Mouse (Mus musculus): Measurements from ENCODE around the gene Actg1. TPM values are rescaled to one million over a fixed set of nuclear protein-coding genes. Genes with fewer than 3 reads are reported as not detected.

The Actg1 gene
- total and polyA plus RNA-seq, 3 experiments = 1,832 to 4,362 (median 2,424) TPM

GRCm38 (mm10) chr11:120349371-120349985, 1.1 kb upstream of the Actg1 start:
- TF ChIP-seq HCFC1 (IDR thresholded peaks at IDR 0.05; ENCODE audit: low read depth, low read length) (peak; percentile 3; the same call in 1 of the 2 replicates), ZKSCAN1 (IDR thresholded peaks at IDR 0.05; ENCODE audit: borderline replicate concordance, low read depth, low read length) (no peak), ZNF384 (IDR thresholded peaks at IDR 0.05; ENCODE audit: low read depth, low read length) (no peak), CHD1 (IDR thresholded peaks at IDR 0.05; ENCODE audit: low read depth, low read length) (0 out of 2 replicates have a peak, but pooled peaks have one; percentile 24), IRF4 (IDR thresholded peaks at IDR 0.05; ENCODE audit: low read depth, low read length) (0 out of 2 replicates have a peak, but pooled peaks have one; percentile 3), BHLHE40 (IDR thresholded peaks at IDR 0.05; ENCODE audit: low read depth, low read length) (no peak), NELFE (IDR thresholded peaks at IDR 0.05; ENCODE audit: low read depth, low read length) (no peak), JUN (IDR thresholded peaks at IDR 0.05; ENCODE audit: insufficient read depth, low read depth, low read length) (no peak), POLR2AphosphoS2 (IDR thresholded peaks at IDR 0.05; ENCODE audit: low read depth, low read length) (peak; percentile 39; the same call in 1 of the 2 replicates), ZMIZ1 (IDR thresholded peaks at IDR 0.05; ENCODE audit: low read depth, low read length) (peak; percentile 17; the same call in 1 of the 2 replicates), MAZ (IDR thresholded peaks at IDR 0.05; ENCODE audit: low read depth, low read length) (0 out of 2 replicates have a peak, but pooled peaks have one; percentile 6), TCF12 (IDR thresholded peaks at IDR 0.05; ENCODE audit: low read depth, low read length) (no peak), MAX (IDR thresholded peaks at IDR 0.05; ENCODE audit: low read length) (peak; percentile 35; the same call in 1 of the 2 replicates), TBP (conservative IDR thresholded peaks at IDR 0.05; ENCODE audit: low read depth, low read length) (0 out of 2 replicates have a peak, but pooled peaks have one; percentile 13)
- peaks cover 18 to 19% of the 10 kb centered on the region in 2 experiments for H3K36me3 ChIP-seq (replicated peaks in 1 of 2; ENCODE audit: control insufficient read depth in 1 of 2, insufficient read depth in 1 of 2, low read length in 1 of 2)
- peak overlapping the region; percentile 78 for H3K4me2 ChIP-seq (ENCODE audit: insufficient read depth, low read depth, poor library complexity, severe bottlenecking)
- DNase-seq (ENCODE audit: extremely low read depth) = peak; percentile 51
- H3K4me3 ChIP-seq (replicated peaks in 1 of 3; ENCODE audit: low read depth in 2 of 3, low read length in 2 of 3, poor library complexity in 1 of 3) = peak overlapping the region; percentile 78 to 98 (median 85)
- peak overlapping the region; percentile 80 for H3K27ac ChIP-seq (ENCODE audit: insufficient read depth, low read depth)
- H3K4me1 ChIP-seq (ENCODE audit: control insufficient read depth in 1 of 2, insufficient read depth in 2 of 2) = peaks cover 21 to 54% of the 10 kb centered on the region in 2 experiments
- H3K79me2 ChIP-seq (replicated peaks; ENCODE audit: control insufficient read depth, extremely low read depth, insufficient read depth, poor library complexity, severe bottlenecking) = peaks cover 17% of the 10 kb centered on the region
- H3K27me3 ChIP-seq (replicated peaks) = no peaks in the 10 kb centered on the region
- dilution Hi-C loops (cut with MboI; ENCODE audit: extremely low pct_ligation_motif_present, extremely low pct_unique_long_range_greater_than_20kb, low sequenced_read_pairs) (no loop called here), in situ Hi-C loops (cut with MboI; ENCODE audit: low pct_ligation_motif_present, low pct_unique_long_range_greater_than_20kb, low sequenced_read_pairs) (no loop called here)
- no peaks in the 10 kb centered on the region for H3K9me3 ChIP-seq (replicated peaks; ENCODE audit: low read length)
- H3K9ac ChIP-seq (ENCODE audit: insufficient read depth, low read depth) = peak overlapping the region; percentile 96

GRCm38 (mm10) chr11:120348684-120349370, 485 bp upstream of the Actg1 start:
- no peaks in the 10 kb centered on the region for H3K27me3 ChIP-seq (replicated peaks)
- H3K36me3 ChIP-seq (replicated peaks in 1 of 2; ENCODE audit: control insufficient read depth in 1 of 2, insufficient read depth in 1 of 2, low read length in 1 of 2) = peaks cover 18 to 22% of the 10 kb centered on the region in 2 experiments
- no peaks in the 10 kb centered on the region for H3K9me3 ChIP-seq (replicated peaks; ENCODE audit: low read length)
- H3K4me1 ChIP-seq (ENCODE audit: control insufficient read depth in 1 of 2, insufficient read depth in 2 of 2) = peaks cover 19 to 49% of the 10 kb centered on the region in 2 experiments
- no peak for DNase-seq (ENCODE audit: extremely low read depth)
- dilution Hi-C loops (cut with MboI; ENCODE audit: extremely low pct_ligation_motif_present, extremely low pct_unique_long_range_greater_than_20kb, low sequenced_read_pairs) = no loop called here
- H3K4me3 ChIP-seq (replicated peaks in 1 of 3; ENCODE audit: low read depth in 2 of 3, low read length in 2 of 3, poor library complexity in 1 of 3) = peak overlapping the region; percentile 78 to 98 (median 85)
- peaks cover 17% of the 10 kb centered on the region for H3K79me2 ChIP-seq (replicated peaks; ENCODE audit: control insufficient read depth, extremely low read depth, insufficient read depth, poor library complexity, severe bottlenecking)
- peak overlapping the region; percentile 96 for H3K9ac ChIP-seq (ENCODE audit: insufficient read depth, low read depth)
- in situ Hi-C loops (cut with MboI; ENCODE audit: low pct_ligation_motif_present, low pct_unique_long_range_greater_than_20kb, low sequenced_read_pairs) = no loop called here
- peak overlapping the region; percentile 78 for H3K4me2 ChIP-seq (ENCODE audit: insufficient read depth, low read depth, poor library complexity, severe bottlenecking)
- H3K27ac ChIP-seq (ENCODE audit: insufficient read depth, low read depth) = peak overlapping the region; percentile 80
- TF ChIP-seq JUN (IDR thresholded peaks at IDR 0.05; ENCODE audit: insufficient read depth, low read depth, low read length) = no peak
- 0 out of 2 replicates have a peak, but pooled peaks have one; percentile 87 for TF ChIP-seq CHD1 (IDR thresholded peaks at IDR 0.05; ENCODE audit: low read depth, low read length)
- peak; percentile 64; the same call in 1 of the 2 replicates for TF ChIP-seq CHD2 (IDR thresholded peaks at IDR 0.05; ENCODE audit: low read length)
- peak; percentile 81 for TF ChIP-seq USF1 (IDR thresholded peaks at IDR 0.05; ENCODE audit: low read depth, low read length)
- TF ChIP-seq USF2 (conservative IDR thresholded peaks at IDR 0.05; ENCODE audit: low read depth, low read length) = peak; percentile 60
- TF ChIP-seq ZC3H11A (IDR thresholded peaks at IDR 0.05; ENCODE audit: low read depth, low read length) = no peak
- 0 out of 2 replicates have a peak, but pooled peaks have one; percentile 2 for TF ChIP-seq NRF1 (IDR thresholded peaks at IDR 0.05; ENCODE audit: low read depth, low read length)
- peak; percentile 71 for TF ChIP-seq MXI1 (IDR thresholded peaks at IDR 0.05; ENCODE audit: low read depth, low read length)
- no peak for TF ChIP-seq RCOR1 (conservative IDR thresholded peaks at IDR 0.05; ENCODE audit: low read depth, low read length)
- peak; percentile 28; the same call in 1 of the 2 replicates for TF ChIP-seq TCF12 (IDR thresholded peaks at IDR 0.05; ENCODE audit: low read depth, low read length)
- peak; percentile 19; the same call in 1 of the 2 replicates for TF ChIP-seq HCFC1 (IDR thresholded peaks at IDR 0.05; ENCODE audit: low read depth, low read length)
- peak; percentile 44; the same call in 1 of the 2 replicates for TF ChIP-seq SIN3A (IDR thresholded peaks at IDR 0.05; ENCODE audit: low read length)
- TF ChIP-seq BHLHE40 (IDR thresholded peaks at IDR 0.05; ENCODE audit: low read depth, low read length) = peak; percentile 75
- TF ChIP-seq UBTF (IDR thresholded peaks at IDR 0.05; ENCODE audit: low read depth, low read length) = 0 out of 2 replicates have a peak, but pooled peaks have one; percentile 27
- peak; percentile 61; the same call in 1 of the 2 replicates for TF ChIP-seq MYC (IDR thresholded peaks at IDR 0.05; ENCODE audit: low read depth, low read length)
- TF ChIP-seq JUND (conservative IDR thresholded peaks at IDR 0.05; ENCODE audit: low read depth, low read length) = no peak
- TF ChIP-seq ZMIZ1 (IDR thresholded peaks at IDR 0.05; ENCODE audit: low read depth, low read length) = peak; percentile 18; the same call in 1 of the 2 replicates
- TF ChIP-seq ELF1 (IDR thresholded peaks at IDR 0.05; ENCODE audit: low read depth, low read length) = 0 out of 2 replicates have a peak, but pooled peaks have one; percentile 5
- peak; percentile 87; the same call in 1 of the 2 replicates for TF ChIP-seq MAX (IDR thresholded peaks at IDR 0.05; ENCODE audit: low read length)
- TF ChIP-seq MAZ (IDR thresholded peaks at IDR 0.05; ENCODE audit: low read depth, low read length) = 0 out of 2 replicates have a peak, but pooled peaks have one; percentile 60

Measured in CH12.LX (cell line).